Mouse (Mus musculus) gastrocnemius, adult 2 months (tissue): Measurements from ENCODE around the gene Otc. TPM values are rescaled to one million over a fixed set of nuclear protein-coding genes. Genes with fewer than 3 reads are reported as not detected.

Experiments
- DNase-seq: peaks from one replicate; pipeline ENCODE4 v3.0.0; 2022
- H3K27ac ChIP-seq: fragments of 200-600 bp; 2 replicates; pipeline ENCODE4 v1.8.1; 2022; ENCODE audit warnings: mild to moderate bottlenecking
- H3K4me3 ChIP-seq: fragments of 200-600 bp; 2 replicates; pipeline ENCODE4 v1.8.1; 2022; ENCODE audit warnings: mild to moderate bottlenecking, moderate library complexity
- CTCF ChIP-seq: fragments of 200-600 bp; IDR thresholded peaks from 2 replicates; pipeline ENCODE4 v1.8.1; 2022; ENCODE audit warnings: antibody characterized with exemption, mild to moderate bottlenecking, moderate library complexity
- intact Hi-C: fragments of 180-260 bp; cut with DNase I; formaldehyde crosslinking; loops from one replicate; pipeline ENCODE4 v1.15.1; 2025
- total RNA-seq, 2 experiments: library from RNA; stranded (reverse); gene quantifications; 2 replicates each; pipeline ENCODE4 v1.2.3; 2021

Otc gene
- total RNA-seq, 2 experiments from 2014 or later = not detected

GRCm38 (mm10) chrX:10268761-10269437 is 16.8 kb downstream of the Otc start:
- no peak for DNase-seq
- intact Hi-C loops = no loop called here
- no peak for TF ChIP-seq CTCF
- Histone ChIP-seq H3K4me3 (no peak overlapping the region), H3K27ac (no peak overlapping the region)

GRCm38 (mm10) chrX:10297341-10297740 is 45.2 kb downstream of the Otc start:
- no peak for TF ChIP-seq CTCF
- no peak overlapping the region for H3K4me3 ChIP-seq
- H3K27ac ChIP-seq = no peak overlapping the region
- no peak for DNase-seq
- intact Hi-C loops = no loop called here

GRCm38 (mm10) chrX:10318176-10318575 is 66.1 kb downstream of the Otc start:
- no peak overlapping the region for H3K4me3 ChIP-seq

GRCm38 (mm10) chrX:10330246-10330645 is 78.1 kb downstream of the Otc start:
- intact Hi-C loops = no loop called here
- TF ChIP-seq CTCF = no peak
- no peak for DNase-seq

More at GRCm38 (mm10) chrX:10318176-10318575, 66.1 kb downstream of the Otc start:
- TF ChIP-seq CTCF = no peak
- H3K27ac ChIP-seq = no peak overlapping the region
- DNase-seq = no peak
- intact Hi-C loops = no loop called here

GRCm38 (mm10) chrX:10331749-10332148 is 79.6 kb downstream of the Otc start:
- no peak for DNase-seq
- peak overlapping the region; percentile 38; the same call in 1 of the 2 replicates for H3K27ac ChIP-seq
- no peak overlapping the region for H3K4me3 ChIP-seq
- intact Hi-C loops = no loop called here
- no peak for TF ChIP-seq CTCF

More at GRCm38 (mm10) chrX:10330246-10330645, 78.1 kb downstream of the Otc start:
- peak overlapping the region; percentile 53 for H3K27ac ChIP-seq
- no peak overlapping the region for H3K4me3 ChIP-seq

GRCm38 (mm10) chrX:10336816-10337215 is 84.7 kb downstream of the Otc start:
- DNase-seq = no peak
- no peak overlapping the region for H3K4me3 ChIP-seq
- no peak for TF ChIP-seq CTCF
- intact Hi-C loops = no loop called here
- peak overlapping the region; percentile 8; the same call in 1 of the 2 replicates for H3K27ac ChIP-seq

- Histone ChIP-seq H3K4me3 (no peak overlapping the region), H3K27ac (no peak overlapping the region)
- intact Hi-C loops = no loop called here
- no peak for TF ChIP-seq CTCF
- DNase-seq = no peak
Measured at GRCm38 (mm10) chrX:10355867-10356266, 103.8 kb downstream of the Otc start.

Other genes with a start within 250 kb of the Otc start
- gene Srpx, start 134.6 kb upstream of the Otc start, total RNA-seq = 1 to 10 TPM; 4.9 to 5.3 TPM
- gene Rpgr, start 35.4 kb upstream of the Otc start, total RNA-seq = 1 to 10 TPM; 1.4 to 1.7 TPM
- 100 to 1,000 TPM in 1 of 2 experiments, 10 to 100 TPM in 1; 87.5 to 127 TPM for gene Tspan7, start 232.9 kb downstream of the Otc start, total RNA-seq